Mouse (Mus musculus) gonadal fat pad, adult 2 months (tissue): Measurements from ENCODE around the gene Epc2. TPM values are rescaled to one million over a fixed set of nuclear protein-coding genes. Genes with fewer than 3 reads are reported as not detected.
"Not testable (repeated sequence)": the region's sequence is repeated elsewhere in the genome, so short reads cannot be mapped to it uniquely, and the experiment has no call there.

ENCODE experiments used
- DNase-seq: peaks from one replicate; pipeline ENCODE4 v3.0.0-alpha.2; 2012; ENCODE audit warnings: low read depth
- polyA plus RNA-seq: library from polyadenylated mRNA; depleted of rRNA; stranded (reverse); fragments of >200 nt; gene quantifications from 2 replicates; pipeline ENCODE4 v1.2.3, GENCODE M21; 2012

Gene Epc2
- polyA plus RNA-seq, 1 experiment = 9.0 TPM

DNA sequence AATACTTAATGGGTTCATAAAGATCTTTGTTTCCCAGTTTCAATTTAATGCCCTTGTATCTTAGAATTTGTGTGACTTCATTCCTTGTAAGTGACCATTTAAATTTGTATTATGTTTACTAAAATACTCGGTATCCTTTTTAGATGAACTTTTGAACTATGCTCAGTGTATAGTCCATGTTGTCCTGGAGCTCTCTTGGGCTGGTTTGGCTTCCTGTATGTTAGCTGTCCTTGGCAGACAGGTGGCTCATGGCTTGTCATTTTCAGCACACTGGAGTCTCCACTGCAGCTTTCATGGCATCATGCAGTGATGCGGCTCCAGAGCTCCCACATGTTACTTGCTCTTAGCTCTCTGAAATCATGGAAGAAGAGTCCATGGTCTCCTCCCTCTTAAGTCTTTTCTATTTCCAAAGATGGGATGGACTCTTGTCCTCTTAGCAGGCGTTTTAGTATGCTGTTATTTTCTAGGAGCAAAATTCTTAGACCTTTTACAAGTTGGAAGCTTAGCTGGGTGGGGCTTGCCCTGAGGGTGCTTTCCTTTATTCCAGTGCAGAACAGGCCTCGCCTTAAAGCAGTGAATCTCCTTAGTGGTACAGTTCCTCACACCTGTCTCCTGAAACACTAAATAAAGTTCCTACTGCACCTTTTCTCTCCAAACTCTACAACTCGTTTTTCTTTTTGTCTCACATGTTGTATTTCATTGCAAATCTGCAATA lies 20.5 kb downstream of the Epc2 start:
- no peak for DNase-seq

DNA sequence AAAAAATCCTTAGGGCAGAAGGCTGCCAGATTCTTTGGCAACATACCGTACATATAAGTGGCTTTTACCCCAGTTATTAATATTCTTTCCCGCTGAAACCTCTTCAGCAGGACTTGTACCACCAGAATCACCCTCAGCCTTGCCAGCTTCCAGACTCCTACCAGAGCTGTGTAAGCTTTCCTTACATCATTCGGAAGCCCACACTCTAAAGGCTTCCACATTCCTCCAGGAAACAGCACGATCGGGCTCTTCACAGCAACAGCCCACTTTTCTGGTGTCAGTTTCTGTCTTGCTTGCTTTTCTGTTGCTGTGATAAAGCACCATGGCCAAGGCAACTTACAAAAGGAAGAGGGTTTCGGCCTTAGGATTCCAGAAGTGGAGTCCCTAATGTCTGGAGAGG lies 21.2 kb downstream of the Epc2 start:
- no peak for DNase-seq

DNA sequence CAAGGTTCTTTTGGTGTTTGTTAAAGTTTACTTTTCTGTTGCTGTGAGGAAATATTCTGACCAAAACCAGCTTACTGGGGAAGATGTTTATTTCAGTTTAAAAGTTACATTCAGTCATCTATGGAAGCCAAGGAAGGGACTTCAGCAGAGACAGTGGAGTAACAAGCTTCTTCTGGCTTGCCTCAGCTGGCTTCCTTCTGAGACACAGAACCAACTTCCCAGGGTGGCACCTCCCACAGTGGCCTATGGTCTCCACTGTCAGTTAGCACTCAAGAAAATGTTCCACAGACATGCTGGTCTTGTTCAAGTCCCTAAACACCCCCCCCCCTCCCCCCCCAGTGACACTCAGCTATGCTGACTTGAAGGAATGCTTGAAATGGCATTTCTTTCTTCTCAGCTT lies 30.9 kb downstream of the Epc2 start:
- DNase-seq = no peak

GRCm38 (mm10) chr2:49483382-49483781 lies 32.1 kb downstream of the Epc2 start:
- DNase-seq = no peak

- no peak for DNase-seq
These were observed 50.1 kb downstream of the Epc2 start for GRCm38 (mm10) chr2:49501435-49501834.

DNA sequence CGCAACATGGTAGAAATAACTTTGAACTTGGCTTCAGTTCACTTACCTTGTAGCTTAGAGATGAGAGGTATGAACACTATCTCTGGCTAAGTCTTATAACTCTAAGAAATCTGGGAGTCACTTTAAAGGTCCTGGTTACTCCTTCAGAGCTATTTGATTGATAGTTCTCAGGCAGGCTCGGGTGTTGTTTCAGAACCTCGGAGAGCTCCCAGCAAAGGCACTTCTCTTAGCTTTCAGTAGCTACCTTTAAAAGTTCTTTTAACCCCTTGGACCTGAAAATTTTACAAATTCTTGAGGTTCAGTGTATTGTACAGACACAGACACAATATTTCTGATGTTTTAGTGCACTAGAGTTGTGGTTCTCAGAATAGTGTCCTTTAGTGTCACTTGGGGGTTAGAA lies 52.3 kb downstream of the Epc2 start:
- DNase-seq = no peak

DNA sequence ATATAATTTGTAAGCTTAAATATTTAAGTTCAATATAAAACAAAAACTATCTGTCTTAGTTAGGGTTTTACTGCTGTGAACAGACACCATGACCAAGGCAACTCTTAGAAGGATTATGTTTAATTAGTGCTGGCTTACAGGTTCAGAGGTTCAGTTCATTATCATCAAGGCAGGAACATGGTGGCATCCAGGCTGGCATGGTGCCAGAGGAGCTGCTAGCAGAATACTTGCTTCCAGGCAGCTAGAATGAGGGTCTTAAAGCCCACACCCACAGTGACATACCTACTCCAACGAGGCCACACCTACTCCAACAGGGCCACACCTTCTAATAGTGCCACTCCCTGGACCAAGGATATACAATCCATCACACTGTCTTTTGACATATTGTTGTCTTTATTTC lies 53.9 kb downstream of the Epc2 start:
- not testable (repeated sequence) for DNase-seq

GRCm38 (mm10) chr2:49510832-49511231 lies 59.5 kb downstream of the Epc2 start:
- DNase-seq = no peak

DNA sequence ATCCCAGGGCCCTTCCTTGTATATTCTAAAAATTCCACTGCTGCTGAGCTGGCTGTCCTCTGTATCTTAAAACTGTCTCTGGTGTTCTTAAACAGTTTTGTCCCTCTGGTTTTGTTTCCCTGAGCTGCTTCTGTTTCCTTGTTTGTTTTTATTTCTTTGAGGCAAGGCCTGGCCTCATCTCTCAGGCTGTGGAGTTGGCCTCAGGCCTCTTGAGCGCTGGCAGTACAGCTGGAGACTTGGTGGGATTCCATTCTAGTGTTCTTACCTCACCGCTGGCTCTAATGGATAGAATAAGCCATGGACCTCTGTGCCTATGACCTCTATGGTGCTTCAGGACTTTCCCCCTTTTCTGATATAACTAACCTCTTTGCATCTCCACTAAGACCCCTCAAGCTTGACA lies 64.7 kb downstream of the Epc2 start:
- no peak for DNase-seq

GRCm38 (mm10) chr2:49520409-49520808 lies 69.1 kb downstream of the Epc2 start:
- DNase-seq = no peak

DNA sequence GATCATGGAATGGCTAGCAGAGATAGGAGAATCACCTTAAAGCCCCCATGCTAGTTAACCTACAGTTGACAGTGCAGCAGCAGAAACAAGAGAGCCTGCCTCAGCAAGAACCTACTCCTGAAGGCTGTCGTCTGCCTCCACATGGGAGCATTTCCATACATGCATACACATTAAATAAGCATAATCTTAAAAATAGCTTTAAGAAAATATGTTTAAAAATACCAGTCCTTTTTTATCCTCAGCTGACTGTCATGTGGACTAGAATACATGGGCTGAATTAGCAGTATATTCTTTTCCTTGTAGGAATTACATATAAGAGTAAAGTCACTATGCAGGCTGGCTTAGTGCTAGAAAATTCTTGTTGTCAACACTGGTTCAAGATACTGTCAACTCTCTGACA lies 69.7 kb downstream of the Epc2 start:
- no peak for DNase-seq

- no peak for DNase-seq
These were observed 70.3 kb downstream of the Epc2 start for GRCm38 (mm10) chr2:49521564-49521963.

DNA sequence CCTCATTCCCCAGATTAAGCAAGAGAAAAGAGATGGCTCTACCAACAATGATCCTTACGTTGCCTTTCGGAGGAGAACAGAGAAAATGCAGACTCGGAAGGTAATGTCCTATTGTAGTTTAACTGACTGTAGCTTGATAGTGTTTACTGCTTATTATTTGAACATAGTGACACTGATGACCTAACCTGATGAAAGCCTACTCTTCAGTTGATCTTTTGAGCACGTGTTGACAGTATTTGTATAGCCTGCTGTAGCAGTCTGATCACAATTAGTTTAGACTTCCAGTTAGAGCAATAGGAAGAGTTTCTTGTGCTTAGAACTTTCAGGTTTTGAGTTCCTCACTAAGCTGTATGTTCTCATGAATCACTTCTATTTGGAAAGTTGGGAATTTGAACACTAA lies 71.3 kb downstream of the Epc2 start:
- DNase-seq = no peak

DNA sequence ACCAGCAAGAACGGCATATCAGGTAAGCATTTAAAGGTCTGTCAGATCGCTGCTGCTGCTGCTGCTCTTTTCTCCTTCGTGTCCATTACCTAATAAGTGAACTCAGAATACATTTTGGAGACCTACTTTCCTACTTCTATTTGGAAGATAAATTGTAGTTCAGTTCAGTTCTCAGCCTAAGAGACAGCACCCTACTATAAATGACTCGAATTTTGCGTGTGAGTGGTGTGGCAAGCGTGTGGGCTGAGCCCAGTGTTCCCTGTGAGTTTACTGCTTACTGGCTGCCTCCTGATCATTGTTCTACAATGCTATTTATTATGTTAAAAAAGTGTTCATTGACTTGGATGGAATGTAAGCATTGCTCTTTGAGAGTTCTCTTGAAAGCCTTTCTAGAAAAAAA lies 85.9 kb downstream of the Epc2 start:
- no peak for DNase-seq

DNA sequence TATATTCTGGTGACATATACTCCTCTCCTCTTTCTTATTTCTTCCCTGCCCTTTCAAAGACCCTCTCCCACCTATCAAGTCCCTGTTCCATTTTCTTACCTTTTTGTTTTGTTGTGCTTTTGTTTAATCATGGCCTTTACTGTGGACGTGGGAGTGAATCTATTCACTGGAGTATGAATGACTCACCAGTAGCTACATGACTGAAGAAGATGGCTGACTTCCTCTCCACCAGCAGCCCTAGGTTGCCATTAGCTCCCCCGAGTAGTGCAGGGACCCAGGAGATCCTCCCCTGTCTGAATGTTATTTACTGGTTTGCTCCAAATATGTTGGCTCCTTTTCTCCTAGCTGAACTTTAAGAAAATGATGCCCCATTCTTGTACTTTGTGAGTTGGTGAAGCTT lies 86.8 kb downstream of the Epc2 start:
- DNase-seq = no peak

DNA sequence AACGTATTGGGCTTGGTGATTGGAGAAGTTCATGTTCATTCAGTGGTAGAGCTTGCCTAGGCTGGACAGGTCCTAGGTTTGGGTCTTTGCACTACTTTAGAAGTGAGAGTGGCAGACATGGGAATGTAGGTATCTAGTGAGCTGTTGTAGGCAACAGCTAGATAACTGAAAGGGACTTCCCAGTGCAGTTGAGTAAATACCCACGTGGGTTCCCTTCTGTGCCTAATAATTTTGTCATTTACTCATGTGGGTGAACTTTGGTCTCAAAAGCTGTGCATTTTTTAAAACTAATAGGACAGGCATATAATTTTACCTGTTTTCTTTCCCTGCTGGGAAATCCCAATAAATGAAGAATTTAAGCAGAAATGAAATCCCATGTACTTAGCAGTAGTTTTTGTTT lies 88.5 kb downstream of the Epc2 start:
- DNase-seq = no peak

GRCm38 (mm10) chr2:49547813-49548212 lies 96.5 kb downstream of the Epc2 start:
- no peak for DNase-seq

DNA sequence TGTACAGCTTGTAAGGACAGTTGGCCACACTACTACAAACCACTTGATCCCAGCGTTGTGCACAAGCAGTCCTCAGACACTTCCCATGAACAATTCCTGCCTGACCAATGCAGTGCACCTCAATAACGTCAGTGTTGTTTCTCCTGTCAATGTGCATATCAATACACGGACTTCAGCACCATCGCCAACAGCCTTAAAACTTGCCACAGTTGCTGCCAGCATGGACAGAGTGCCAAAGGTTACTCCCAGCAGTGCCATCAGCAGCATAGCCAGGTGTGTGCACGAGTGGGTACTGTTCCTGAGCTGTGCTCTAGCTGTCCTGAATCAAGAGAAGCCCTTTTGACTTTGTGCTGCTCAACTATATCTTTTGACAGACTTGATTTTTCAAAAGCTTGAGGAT lies 97.2 kb downstream of the Epc2 start:
- no peak for DNase-seq

GRCm38 (mm10) chr2:49553096-49553495 lies 101.8 kb downstream of the Epc2 start:
- DNase-seq = no peak

GRCm38 (mm10) chr2:49557339-49557738 lies 106.1 kb downstream of the Epc2 start:
- DNase-seq = no peak

DNA sequence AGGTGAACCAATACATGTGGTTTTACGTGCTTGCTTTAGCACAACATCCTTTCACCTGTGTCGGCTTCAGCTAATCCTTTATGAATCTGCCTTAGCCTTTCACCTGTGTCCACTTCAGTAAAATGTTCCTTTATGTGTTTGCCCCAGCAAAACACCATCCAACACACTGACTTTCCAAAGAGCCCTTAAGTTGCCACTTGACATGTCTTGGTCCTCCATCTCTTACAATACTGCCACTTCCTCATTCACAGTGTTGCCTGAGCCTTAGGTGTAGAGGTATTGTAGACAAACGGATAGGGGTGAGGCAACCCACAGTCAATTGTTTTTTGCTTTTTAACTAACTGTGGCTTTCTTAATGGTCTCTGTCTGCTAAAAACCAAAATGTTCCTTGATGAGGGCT lies 107.1 kb downstream of the Epc2 start:
- DNase-seq = no peak

GRCm38 (mm10) chr2:49562688-49563350 lies 111.5 kb downstream of the Epc2 start:
- no peak for DNase-seq

DNA sequence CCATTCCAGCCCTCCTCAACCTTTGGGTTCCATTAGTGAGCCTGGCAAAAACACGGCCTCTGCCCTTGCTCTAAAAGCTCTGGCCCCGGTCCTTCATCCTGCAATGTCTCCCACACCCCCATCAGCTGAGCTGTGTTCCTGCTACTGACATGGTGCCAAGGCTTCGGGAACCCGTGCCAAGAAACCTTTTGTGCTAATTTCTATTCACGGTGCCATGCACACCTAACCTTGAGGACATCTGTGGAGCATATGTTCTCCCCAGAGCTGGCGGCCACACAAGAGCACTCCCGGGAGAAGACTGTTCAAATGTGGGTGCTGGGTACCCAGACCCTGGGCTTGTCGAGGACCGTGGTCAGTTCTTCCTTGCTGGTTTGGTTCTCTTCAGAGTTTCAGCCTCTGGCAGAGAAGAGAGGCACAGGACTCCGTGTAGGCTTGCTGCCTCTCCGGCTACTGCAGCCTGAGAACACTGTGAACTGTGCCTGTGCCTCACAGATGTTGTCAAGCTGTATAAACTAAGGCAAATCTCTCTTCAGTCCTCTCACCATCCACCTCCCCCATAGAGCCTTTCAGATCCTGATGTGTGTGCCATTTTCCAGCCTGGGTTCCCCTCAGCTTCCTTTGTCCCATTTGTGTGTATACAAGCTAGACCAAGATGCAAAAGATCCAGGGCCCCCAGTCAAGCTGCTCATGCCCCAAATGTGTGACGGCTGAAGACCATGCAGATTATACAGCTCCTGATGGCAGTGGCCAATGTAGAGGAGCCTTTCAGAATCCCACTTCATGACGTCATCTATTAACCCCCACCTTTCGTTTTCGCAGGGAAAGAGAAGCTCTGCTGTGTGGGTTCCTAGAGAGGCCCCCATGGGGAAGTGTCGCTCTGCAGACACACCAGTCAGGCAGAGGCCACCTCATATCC lies 118.8 kb downstream of the Epc2 start:
- DNase-seq = no peak
